Mouse (Mus musculus): ENCODE measurements around the gene Mgat3.

DNA sequence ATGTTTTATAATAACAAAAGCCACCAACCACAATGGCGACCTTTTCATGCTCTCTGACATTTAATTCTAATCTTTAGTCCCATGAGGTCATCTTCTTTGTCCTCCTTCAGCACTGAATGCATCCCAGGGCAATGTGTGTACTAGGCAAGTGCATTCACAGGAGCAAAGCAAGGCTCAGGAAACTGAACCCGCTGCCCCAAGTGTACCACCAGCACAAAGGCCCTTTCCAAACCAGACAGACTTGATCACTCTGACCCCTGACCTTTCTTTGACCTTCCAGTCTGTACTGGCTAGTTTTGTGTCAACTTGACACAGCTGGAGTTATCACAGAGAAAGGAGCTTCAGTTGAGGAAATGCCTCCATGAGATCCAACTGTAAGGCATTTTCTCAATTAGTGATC is 58.8 kb downstream of the Mgat3 start:
- TF ChIP-seq CTCF (conservative IDR thresholded peaks at IDR 0.05; ENCODE audit: low read length) (no peak), POU5F1 (IDR thresholded peaks at IDR 0.05; ENCODE audit: borderline replicate concordance, low read length) (no peak), NANOG (IDR thresholded peaks at IDR 0.05; ENCODE audit: borderline replicate concordance, low read length) (no peak)
